Mouse (Mus musculus) kidney, postnatal 10 days (tissue): ENCODE measurements around the gene Wbp4.
A peak's percentile ranks its signal among the peaks of the same experiment; 100 is the strongest.

Experiments
- DNase-seq: peaks from one replicate; pipeline ENCODE4 v3.0.0; 2021; ENCODE audit warnings: mixed read lengths

Gene Wbp4

GRCm38 (mm10) chr14:79445055-79445620 lies 36.2 kb downstream of the Wbp4 start:
- DNase-seq, result no peak

GRCm38 (mm10) chr14:79444601-79445000 lies 36.7 kb downstream of the Wbp4 start:
- no peak for DNase-seq

DNA sequence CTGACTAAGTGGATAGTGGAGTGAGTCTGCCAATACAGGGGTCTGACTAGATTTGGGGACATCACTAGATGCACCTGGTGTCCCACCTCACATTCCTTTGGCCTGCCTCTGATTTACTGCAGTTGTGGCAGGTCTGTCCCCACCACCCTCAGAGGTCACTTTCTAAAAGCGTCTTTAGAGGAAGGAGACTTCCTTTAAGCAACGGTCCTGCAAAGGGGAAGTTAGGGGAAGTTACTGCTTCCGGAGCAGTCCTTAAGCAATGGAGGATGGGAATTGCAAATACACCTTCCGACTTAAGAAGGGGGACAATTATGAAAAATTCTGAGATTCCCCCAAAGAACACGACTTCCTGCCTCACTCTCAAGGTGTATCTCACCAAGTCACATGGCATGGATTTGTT lies 39.9 kb downstream of the Wbp4 start:
- no peak for DNase-seq

GRCm38 (mm10) chr14:79440655-79441054 lies 40.7 kb downstream of the Wbp4 start:
- no peak for DNase-seq

GRCm38 (mm10) chr14:79434068-79434467 lies 47.3 kb downstream of the Wbp4 start:
- DNase-seq, result no peak

GRCm38 (mm10) chr14:79426730-79427365 lies 54.5 kb downstream of the Wbp4 start:
- DNase-seq, result peak; percentile 26

- peak; percentile 95 for DNase-seq
These were observed 55.2 kb downstream of the Wbp4 start, which contains the start of gene Kbtbd7 for GRCm38 (mm10) chr14:79425979-79426729. Kbtbd7 (plus strand) TSS chr14:79426511.

GRCm38 (mm10) chr14:79420083-79420685 lies 61.1 kb downstream of the Wbp4 start:
- DNase-seq, result no peak

DNA sequence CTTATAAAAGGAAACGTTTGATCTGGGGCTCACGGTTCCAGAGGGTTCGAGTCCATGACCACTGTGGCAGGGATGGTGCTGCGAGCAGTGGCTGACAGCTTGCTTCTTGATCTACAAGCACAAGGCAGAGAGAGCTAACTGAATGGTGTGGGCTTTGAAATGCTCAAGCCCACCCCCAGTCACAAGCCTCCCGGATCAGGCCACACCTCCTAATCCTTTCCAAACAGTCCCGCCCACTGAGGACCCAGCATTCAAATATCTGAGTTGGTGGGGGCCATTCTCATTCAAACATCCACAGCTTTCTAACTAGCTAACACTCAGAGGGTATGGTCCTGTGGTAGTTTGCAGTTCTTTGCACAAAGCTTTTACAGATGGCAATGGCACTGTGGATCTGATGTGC lies 68.2 kb downstream of the Wbp4 start:
- DNase-seq, result no peak

DNA sequence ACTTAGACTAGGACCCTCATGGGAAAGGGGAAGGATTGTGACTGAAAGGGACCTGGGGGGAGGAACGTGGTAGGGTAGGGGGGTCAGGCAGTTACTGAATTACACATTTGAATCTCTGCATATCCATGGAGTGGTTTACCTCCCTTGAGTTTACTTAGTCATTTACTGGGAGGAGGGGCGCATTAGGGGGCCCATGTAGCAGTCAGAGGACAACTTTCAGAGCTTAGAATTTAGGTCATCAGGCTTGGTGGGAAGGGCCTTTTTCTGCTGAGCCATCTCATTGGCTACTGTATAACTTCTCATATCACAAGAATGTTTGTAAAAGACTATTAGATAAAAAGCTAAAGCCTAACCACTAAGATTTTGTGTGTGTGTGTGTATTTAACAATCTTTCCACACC lies 70.7 kb downstream of the Wbp4 start:
- DNase-seq, result no peak
